Mouse (Mus musculus): ENCODE data around the gene Otub2. TPM values are rescaled to one million over a fixed set of nuclear protein-coding genes. Genes with fewer than 3 reads are reported as not detected.

Otub2 gene
- polyA plus RNA-seq, 1 experiment from 2014 or later, result 8.3 TPM

GRCm38 (mm10) chr12:103391098-103391497 is 2.6 kb downstream of the Otub2 start:
- no peak overlapping the region for H3K4me3 ChIP-seq (ENCODE audit: low read depth, low read length)
- WGBS, result 48% methylated on average over 7 of the region's 7 CpGs
- ATAC-seq (ENCODE audit: insufficient read depth) (no peak), DNase-seq (no peak)
- H3K27me3 ChIP-seq (ENCODE audit: insufficient read depth, low read length), result no peaks in the 10 kb centered on the region
- H3K9ac ChIP-seq, result no peak overlapping the region
- no peak for TF ChIP-seq CTCF (IDR thresholded peaks at IDR 0.05; ENCODE audit: low read depth)
- no peaks in the 10 kb centered on the region for H3K9me3 ChIP-seq (ENCODE audit: low read depth, low read length)
- no peak overlapping the region for H3K4me2 ChIP-seq
- H3K27ac ChIP-seq (ENCODE audit: low read depth), result no peak overlapping the region
- no peaks in the 10 kb centered on the region for H3K36me3 ChIP-seq (ENCODE audit: insufficient read depth)
- 0 out of 2 replicates have a peak, but pooled peaks cover 6% of the 10 kb centered on the region for H3K4me1 ChIP-seq (ENCODE audit: insufficient read depth)

- DNase-seq (no peak), ATAC-seq (ENCODE audit: insufficient read depth) (no peak; the same call in 1 of the 2 replicates)
- no peak overlapping the region for H3K27ac ChIP-seq (ENCODE audit: low read depth)
- H3K4me2 ChIP-seq, result no peak overlapping the region
- TF ChIP-seq CTCF (IDR thresholded peaks at IDR 0.05; ENCODE audit: low read depth), result no peak
- no peaks in the 10 kb centered on the region for H3K36me3 ChIP-seq (ENCODE audit: insufficient read depth)
- 0 out of 2 replicates have a peak, but pooled peaks cover 11% of the 10 kb centered on the region for H3K4me1 ChIP-seq (ENCODE audit: insufficient read depth)
- no peak overlapping the region for H3K9ac ChIP-seq
- 30% methylated on average over 6 of the region's 6 CpGs for WGBS
- no peaks in the 10 kb centered on the region for H3K27me3 ChIP-seq (ENCODE audit: insufficient read depth, low read length)
- H3K4me3 ChIP-seq (ENCODE audit: low read depth, low read length), result no peak overlapping the region
- H3K9me3 ChIP-seq (ENCODE audit: low read depth, low read length), result no peaks in the 10 kb centered on the region
These were observed 5.0 kb downstream of the Otub2 start for GRCm38 (mm10) chr12:103393528-103393927.

GRCm38 (mm10) chr12:103395486-103396275 is 7.2 kb downstream of the Otub2 start:
- Histone ChIP-seq H3K36me3 (ENCODE audit: insufficient read depth) (no peaks in the 10 kb centered on the region), H3K27ac (ENCODE audit: low read depth) (no peak overlapping the region), H3K9me3 (ENCODE audit: low read depth, low read length) (no peaks in the 10 kb centered on the region), H3K4me1 (ENCODE audit: insufficient read depth) (0 out of 2 replicates have a peak, but pooled peaks cover 11% of the 10 kb centered on the region), H3K9ac (no peak overlapping the region), H3K27me3 (ENCODE audit: insufficient read depth, low read length) (no peaks in the 10 kb centered on the region), H3K4me2 (no peak overlapping the region), H3K4me3 (ENCODE audit: low read depth, low read length) (no peak overlapping the region)
- no peak for DNase-seq
- no peak for TF ChIP-seq CTCF (IDR thresholded peaks at IDR 0.05; ENCODE audit: low read depth)
- ATAC-seq (ENCODE audit: insufficient read depth), result no peak
- 53% methylated on average over 12 of the region's 12 CpGs for WGBS

GRCm38 (mm10) chr12:103396751-103397150 is 8.3 kb downstream of the Otub2 start:
- Histone ChIP-seq H3K36me3 (ENCODE audit: insufficient read depth) (no peaks in the 10 kb centered on the region), H3K4me2 (no peak overlapping the region), H3K27me3 (ENCODE audit: insufficient read depth, low read length) (no peaks in the 10 kb centered on the region), H3K27ac (ENCODE audit: low read depth) (peak overlapping the region; percentile 60), H3K9ac (no peak overlapping the region), H3K9me3 (ENCODE audit: low read depth, low read length) (no peaks in the 10 kb centered on the region), H3K4me3 (ENCODE audit: low read depth, low read length) (no peak overlapping the region), H3K4me1 (ENCODE audit: insufficient read depth) (0 out of 2 replicates have a peak, but pooled peaks cover 5% of the 10 kb centered on the region)
- WGBS, result 42% methylated on average over 7 of the region's 7 CpGs
- peak; percentile 44; the same call in 1 of the 2 replicates for ATAC-seq (ENCODE audit: insufficient read depth)
- no peak for TF ChIP-seq CTCF (IDR thresholded peaks at IDR 0.05; ENCODE audit: low read depth)
- peak; percentile 82 for DNase-seq

- ATAC-seq (ENCODE audit: insufficient read depth) (no peak), DNase-seq (no peak)
- Histone ChIP-seq H3K27me3 (ENCODE audit: insufficient read depth, low read length) (no peaks in the 10 kb centered on the region), H3K9ac (no peak overlapping the region), H3K4me1 (ENCODE audit: insufficient read depth) (no peaks in the 10 kb centered on the region), H3K9me3 (ENCODE audit: low read depth, low read length) (no peaks in the 10 kb centered on the region), H3K27ac (ENCODE audit: low read depth) (no peak overlapping the region), H3K4me3 (ENCODE audit: low read depth, low read length) (no peak overlapping the region), H3K36me3 (ENCODE audit: insufficient read depth) (peaks cover 56% of the 10 kb centered on the region), H3K4me2 (no peak overlapping the region)
- 85% methylated on average over 18 of the region's 18 CpGs for WGBS
- TF ChIP-seq CTCF (IDR thresholded peaks at IDR 0.05; ENCODE audit: low read depth), result no peak
These were observed 15.6 kb downstream of the Otub2 start for GRCm38 (mm10) chr12:103404131-103404530.

GRCm38 (mm10) chr12:103407720-103408119 is 19.2 kb downstream of the Otub2 start, which contains the start of gene 9330161L09Rik:
TSS of gene 9330161L09Rik (minus strand) at chr12:103407820.
- no peak for DNase-seq
- H3K9ac ChIP-seq, result no peak within 1 kb of the TSS
- no peak for TF ChIP-seq CTCF (IDR thresholded peaks at IDR 0.05; ENCODE audit: low read depth)
- no peak within 1 kb of the TSS for H3K27ac ChIP-seq (ENCODE audit: low read depth)
- ATAC-seq (ENCODE audit: insufficient read depth), result no peak
- no peaks in the 10 kb centered on the region for H3K9me3 ChIP-seq (ENCODE audit: low read depth, low read length)
- H3K36me3 ChIP-seq (ENCODE audit: insufficient read depth), result peaks cover 92% of the 10 kb centered on the region
- no peaks in the 10 kb centered on the region for H3K4me1 ChIP-seq (ENCODE audit: insufficient read depth)
- 94% methylated on average over 4 of the region's 4 CpGs for WGBS
- no peaks in the 10 kb centered on the region for H3K27me3 ChIP-seq (ENCODE audit: insufficient read depth, low read length)
- H3K4me2 ChIP-seq, result no peak within 1 kb of the TSS
- no peak within 1 kb of the TSS for H3K4me3 ChIP-seq (ENCODE audit: low read depth, low read length)

GRCm38 (mm10) chr12:103408144-103408543 is 19.7 kb downstream of the Otub2 start:
- no peak overlapping the region for H3K4me2 ChIP-seq
- no peak for ATAC-seq (ENCODE audit: insufficient read depth)
- DNase-seq, result no peak
- 84% methylated on average over 10 of the region's 10 CpGs for WGBS
- H3K27ac ChIP-seq (ENCODE audit: low read depth), result no peak overlapping the region
- H3K36me3 ChIP-seq (ENCODE audit: insufficient read depth), result peaks cover 92% of the 10 kb centered on the region
- no peaks in the 10 kb centered on the region for H3K27me3 ChIP-seq (ENCODE audit: insufficient read depth, low read length)
- no peak overlapping the region for H3K9ac ChIP-seq
- H3K4me3 ChIP-seq (ENCODE audit: low read depth, low read length), result no peak overlapping the region
- no peaks in the 10 kb centered on the region for H3K4me1 ChIP-seq (ENCODE audit: insufficient read depth)
- TF ChIP-seq CTCF (IDR thresholded peaks at IDR 0.05; ENCODE audit: low read depth), result no peak
- no peaks in the 10 kb centered on the region for H3K9me3 ChIP-seq (ENCODE audit: low read depth, low read length)
